ENCODE assay signal across 9 mouse cellular contexts in the genomic region with DNA sequence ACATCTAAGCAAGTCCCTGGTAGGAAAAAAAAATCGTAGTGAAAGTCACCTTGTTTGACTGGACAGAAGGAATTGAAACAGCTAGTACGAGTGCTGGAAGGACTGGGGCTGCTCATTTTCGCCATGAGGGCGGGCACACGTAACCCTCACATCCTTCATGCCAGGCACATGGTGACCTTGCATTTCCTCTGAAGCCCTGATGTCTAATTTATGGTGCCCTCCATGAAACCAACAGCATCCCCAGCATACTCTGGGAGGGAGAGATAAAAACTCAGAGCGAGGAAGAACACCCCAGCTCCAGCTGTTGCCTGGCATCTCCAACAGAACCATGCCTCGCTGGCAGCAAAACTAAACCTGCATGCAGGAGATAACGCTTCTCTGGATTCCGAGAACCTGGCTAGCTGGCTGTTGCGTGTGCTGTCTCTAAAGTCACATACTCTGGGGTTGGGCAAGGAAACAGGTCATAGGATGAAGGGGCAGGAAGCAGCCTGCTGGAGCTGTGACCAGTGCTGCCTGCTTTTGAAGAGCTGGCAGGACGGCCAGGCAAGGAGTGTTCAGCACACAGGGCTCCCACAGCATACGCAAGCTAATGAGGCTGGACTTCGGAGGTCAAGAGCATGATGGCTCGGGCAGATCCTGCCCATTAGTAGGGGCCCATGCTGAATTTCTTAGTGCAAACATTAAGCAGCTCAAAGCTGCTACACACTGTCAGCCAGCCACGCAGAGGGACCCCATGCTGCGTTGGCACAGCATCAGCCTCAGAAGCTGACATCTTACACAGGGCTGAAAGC.
A peak's percentile ranks its signal among the peaks of the same experiment; 100 is the strongest.
DNase-seq lines count a peak whose midpoint lies in the region; ATAC-seq lines count a peak whose summit lies in the region.
"Had no signal": no experiment of that assay in that cellular context is flagged by ENCODE, and none has a peak within 500 bp of the region (broad histone marks: within the 10 kb centered on the region; RNA-seq: fewer than 3 reads in every experiment).

No protein-coding gene starts in this region.

- DNase-seq in heart, adult 9 months (ENCODE audit: low spot score in 2 of 2) = peak; percentile 15 to 39
- no peak for DNase-seq in heart, postnatal 25 days (ENCODE audit: low spot score)
- peak; percentile 56 for DNase-seq in adrenal gland, adult 2 months
- peak; percentile 44 for DNase-seq in heart, postnatal 4 days
- no peak for DNase-seq in midbrain, embryonic 11.5 days (ENCODE audit: low spot score, missing footprints)
- DNase-seq in adipocyte (ENCODE audit: low spot score) = no peak
- DNase-seq in gastrocnemius, postnatal 36 days = no peak

- H3K27me3 ChIP-seq in midbrain, embryonic 11.5 days (ENCODE audit: control insufficient read depth, insufficient read depth, low read length) = no peaks in the 10 kb centered on the region; the same call in 1 of the 2 replicates

- ATAC-seq in common myeloid progenitor, adult 5-6 weeks (replicated peaks; ENCODE audit: low read depth, poor library complexity, severe bottlenecking) = peak; percentile 84
- ATAC-seq in midbrain, embryonic 11.5 days (ENCODE audit: low FRiP score) = peak; percentile 61

- no peak overlapping the region for H3K4me3 ChIP-seq in midbrain, embryonic 11.5 days (ENCODE audit: low read depth, low read length)
- H3K4me3 ChIP-seq: myocyte had no signal

- intact Hi-C loops in heart, postnatal 25 days (cut with DNase I) = no loop called here
- intact Hi-C loops in gastrocnemius, postnatal 36 days (cut with DNase I) = no loop called here

- H3K9me3 ChIP-seq in midbrain, embryonic 11.5 days (ENCODE audit: control insufficient read depth, low read length) = no peaks in the 10 kb centered on the region

- H3K27ac ChIP-seq in midbrain, embryonic 11.5 days (ENCODE audit: low read depth, low read length) = no peak overlapping the region; the same call in 1 of the 2 replicates

- peak overlapping the region; percentile 4; the same call in 1 of the 2 replicates for H3K4me2 ChIP-seq in midbrain, embryonic 11.5 days

- 59% methylated on average over 16 of the region's 16 CpGs for WGBS in midbrain, embryonic 11.5 days

- H3K4me1 ChIP-seq in midbrain, embryonic 11.5 days (ENCODE audit: control insufficient read depth, insufficient read depth, low read length) = peaks cover 23% of the 10 kb centered on the region

- no peaks in the 10 kb centered on the region for H3K36me3 ChIP-seq in midbrain, embryonic 11.5 days (ENCODE audit: control insufficient read depth, insufficient read depth, low read length)

- 0 out of 2 replicates have a peak overlapping the region, but pooled peaks have one; percentile 22 for H3K9ac ChIP-seq in midbrain, embryonic 11.5 days (ENCODE audit: low read length)

Comparison
In these comparisons a context has a peak if more than half of its experiments do, and no peak if none do; other contexts are left out.
1. DNase-seq: peak in heart, adult 9 months (2 of 2), adrenal gland, adult 2 months (single experiment) and heart, postnatal 4 days (single experiment); none in heart, postnatal 25 days (single experiment), midbrain, embryonic 11.5 days (single experiment), adipocyte (single experiment) and gastrocnemius, postnatal 36 days (0 of 2).